Mouse (Mus musculus): ENCODE results near the gene Mesp2.

DNA sequence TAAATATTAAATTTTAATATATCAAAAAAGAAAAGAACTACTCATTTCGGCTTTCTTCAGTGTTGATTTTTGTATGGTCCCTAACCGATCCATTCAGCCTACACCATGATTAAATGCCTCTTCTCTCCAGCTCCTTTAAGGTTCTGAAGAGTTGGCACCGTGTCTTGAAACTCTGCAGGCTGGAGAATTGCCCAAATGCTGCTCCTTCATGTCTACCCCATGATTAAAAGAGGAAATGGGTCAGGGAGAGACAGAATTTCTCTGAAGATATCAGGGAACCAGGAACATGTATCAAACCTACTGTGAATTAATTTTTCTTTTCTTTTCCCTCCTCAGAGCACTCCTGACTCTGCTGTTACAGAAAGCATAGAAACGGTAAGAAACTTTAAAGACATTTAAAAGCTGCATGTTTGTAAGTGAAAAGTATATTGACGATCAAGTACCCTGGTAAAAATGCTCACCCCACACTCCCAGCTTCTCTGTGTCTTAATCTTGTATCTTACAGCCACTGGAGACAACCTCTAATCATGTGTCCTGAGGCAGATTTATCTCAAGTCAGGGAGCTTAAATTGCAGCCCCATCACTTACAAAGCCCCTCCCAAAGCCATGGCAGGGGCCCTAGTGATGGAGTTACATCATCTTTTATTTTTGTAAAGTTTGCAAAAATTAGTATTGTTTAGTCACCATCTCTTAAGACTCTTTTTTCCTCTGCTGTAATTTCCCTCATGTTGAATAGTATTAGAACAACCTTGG, 49.2 kb upstream of the Mesp2 start:
- TF ChIP-seq CTCF (IDR thresholded peaks at IDR 0.05; ENCODE audit: control insufficient read depth, insufficient read depth, low read length) (no peak), POLR2A (IDR thresholded peaks at IDR 0.05; ENCODE audit: borderline replicate concordance, control insufficient read depth, low read depth, low read length) (no peak)

All from bone marrow, adult 2 months (tissue).